Mouse (Mus musculus) heart, adult 2 months (tissue): Measurements from ENCODE around the gene Sik1.

ENCODE experiments used
- CTCF ChIP-seq: fragments of 200-600 bp; IDR thresholded peaks from 2 replicates; pipeline ENCODE4 v1.8.1; 2022; ENCODE audit warnings: antibody characterized with exemption, mild to moderate bottlenecking, moderate library complexity
- EP300 ChIP-seq: fragments of 200-500 bp; IDR thresholded peaks from 2 replicates; pipeline ENCODE4 v1.6.1; 2011; ENCODE audit warnings: low read depth, low read length, control low read depth; ENCODE audit not compliant: insufficient read depth
- POLR2A ChIP-seq: fragments of 200-500 bp; IDR thresholded peaks from 2 replicates; pipeline ENCODE4 v1.6.1; 2011; ENCODE audit warnings: mild to moderate bottlenecking, low read depth, low read length, control low read depth; ENCODE audit not compliant: insufficient read depth

- TF ChIP-seq POLR2A, result no peak
- TF ChIP-seq CTCF, result no peak
- no peak for TF ChIP-seq EP300
These were observed 14.8 kb upstream of the Sik1 start for GRCm38 (mm10) chr17:31870446-31870845.
